Mouse (Mus musculus): ENCODE data around the gene AI413582. TPM values are rescaled to one million over a fixed set of nuclear protein-coding genes. Genes with fewer than 3 reads are reported as not detected.
A peak's percentile ranks its signal among the peaks of the same experiment; 100 is the strongest.

The AI413582 gene
- total RNA-seq, 2 experiments from 2014 or later, result 3.0 to 3.3 TPM

DNA sequence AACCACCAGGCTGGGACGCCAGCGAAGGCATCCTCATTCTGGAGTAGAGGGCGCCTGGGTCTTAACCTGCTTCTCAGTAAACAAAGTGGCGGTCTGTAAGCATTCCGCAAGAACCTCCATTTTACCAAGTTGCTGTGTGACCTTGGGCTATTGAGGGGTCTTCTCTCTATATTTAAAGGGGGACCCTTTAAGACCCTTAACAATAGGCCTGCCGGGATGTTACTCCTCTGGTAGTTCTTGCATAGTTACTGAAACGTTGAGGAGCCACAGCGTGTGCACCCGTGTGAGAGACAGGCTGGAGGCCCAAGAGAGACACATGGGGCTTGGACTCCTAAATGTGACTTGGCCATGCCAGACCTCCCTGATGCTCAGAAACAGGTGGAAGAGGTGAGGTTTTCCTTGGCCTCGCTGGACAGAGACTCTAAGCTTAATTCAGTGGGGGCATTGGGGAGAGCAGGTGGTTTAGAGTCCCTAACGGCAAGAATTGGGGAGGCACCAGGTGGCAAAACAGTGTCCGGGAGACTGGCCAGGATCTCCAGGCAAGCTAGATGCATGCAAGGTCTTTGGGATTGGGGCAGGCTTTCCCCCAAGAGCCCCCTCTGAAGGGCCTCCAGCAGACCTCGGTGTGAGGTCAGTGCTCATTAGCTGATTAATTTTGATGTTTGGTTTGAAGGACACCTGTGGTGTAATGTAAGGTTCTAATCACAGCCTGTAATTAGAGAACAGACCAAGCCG is 7.5 kb downstream of the AI413582 start:
- Histone ChIP-seq H3K4me3 (peak overlapping the region; percentile 82), H3K27ac (peak overlapping the region; percentile 85)
- intact Hi-C loops (cut with DNase I), result no loop called here
- DNase-seq, result peak; percentile 19
- TF ChIP-seq CTCF (IDR thresholded peaks at IDR 0.05), result no peak

DNA sequence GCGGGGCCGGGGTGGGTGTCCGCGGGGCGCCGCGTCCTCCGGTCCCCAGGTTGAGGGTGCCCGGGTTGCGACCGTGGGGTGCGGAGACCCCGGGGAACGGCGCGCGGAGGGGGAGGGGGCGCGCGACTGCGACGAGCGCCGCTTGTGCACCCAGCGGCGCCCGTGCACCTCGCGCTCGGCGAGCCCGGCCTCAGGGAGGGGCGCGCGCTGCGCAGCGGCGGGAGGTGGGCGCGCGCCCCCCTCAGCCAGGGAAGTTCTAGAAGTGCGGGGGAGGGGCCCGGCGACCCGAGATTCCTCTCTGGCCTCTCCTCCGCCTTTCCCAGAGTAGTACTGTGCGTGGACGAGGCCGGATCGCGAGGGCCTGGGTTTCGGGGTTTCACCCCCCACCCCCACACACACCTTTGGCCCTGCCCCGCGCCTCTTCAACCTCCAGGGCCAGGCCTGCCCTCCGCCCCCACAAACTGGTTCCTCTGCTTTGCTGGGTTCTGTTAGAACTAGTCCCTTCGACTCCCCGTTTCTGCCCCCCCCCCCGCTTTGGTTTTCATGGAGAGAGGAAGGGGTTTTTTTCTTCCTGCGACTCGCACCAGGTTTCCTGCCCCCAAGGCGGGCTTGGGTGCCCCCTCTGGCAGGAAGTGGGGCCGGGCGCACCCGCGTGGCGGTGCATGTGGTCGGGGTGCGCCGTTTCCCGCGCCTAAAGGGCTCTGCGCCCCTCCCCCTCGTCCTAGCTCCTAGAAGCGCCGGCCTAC is 8.2 kb downstream of the AI413582 start:
- intact Hi-C loops (cut with DNase I), result no loop called here
- peak; percentile 29; the same call in 1 of the 2 replicates for TF ChIP-seq CTCF (IDR thresholded peaks at IDR 0.05)
- peak; percentile 56 for DNase-seq
- Histone ChIP-seq H3K4me3 (peak overlapping the region; percentile 82), H3K27ac (peak overlapping the region; percentile 85)

DNA sequence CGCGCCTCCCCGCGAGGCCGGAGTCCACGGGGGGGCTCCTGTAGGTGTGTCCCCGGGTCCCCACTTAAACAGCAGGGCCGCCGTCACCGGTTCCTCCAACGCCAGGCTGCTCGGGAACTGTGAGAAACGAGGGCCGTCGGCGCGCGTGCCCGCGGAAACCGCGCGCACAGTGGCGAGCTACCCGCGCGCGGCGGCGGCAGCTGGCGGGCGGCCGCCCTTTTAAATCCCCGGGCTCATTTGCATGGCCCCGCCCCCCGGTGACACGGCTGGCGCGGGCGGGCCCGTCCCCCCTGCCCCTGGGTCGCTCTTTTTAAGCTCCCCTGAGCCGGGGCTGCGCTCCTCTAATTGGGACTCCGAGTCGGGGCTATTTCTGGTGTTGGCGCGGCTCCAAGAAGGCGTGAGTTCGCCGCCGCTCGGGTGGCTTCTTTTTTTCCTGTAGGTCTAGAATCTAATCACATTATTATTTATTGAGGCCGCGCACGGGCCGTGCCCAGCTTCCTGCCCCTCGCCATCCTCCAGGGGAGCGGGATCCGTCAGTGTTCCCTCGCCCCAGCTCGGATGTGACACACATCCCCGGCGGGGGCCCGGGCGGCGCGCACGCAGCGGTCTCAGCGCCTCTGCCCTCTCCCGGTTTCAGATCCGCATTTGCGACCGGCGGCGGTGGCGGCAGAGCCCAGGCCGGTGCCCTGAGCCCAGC is 9.1 kb downstream of the AI413582 start, which contains the start of gene Hmga1:
Gene Hmga1 (plus strand): TSS at position 183 of the 697 bp plus-strand sequence.
- H3K27ac ChIP-seq, result peak within 1 kb of the TSS; percentile 85
- peak; percentile 92 for DNase-seq
- H3K4me3 ChIP-seq, result peak within 1 kb of the TSS; percentile 82
- no peak for TF ChIP-seq CTCF (IDR thresholded peaks at IDR 0.05)
- intact Hi-C loops (cut with DNase I), result no loop called here

DNA sequence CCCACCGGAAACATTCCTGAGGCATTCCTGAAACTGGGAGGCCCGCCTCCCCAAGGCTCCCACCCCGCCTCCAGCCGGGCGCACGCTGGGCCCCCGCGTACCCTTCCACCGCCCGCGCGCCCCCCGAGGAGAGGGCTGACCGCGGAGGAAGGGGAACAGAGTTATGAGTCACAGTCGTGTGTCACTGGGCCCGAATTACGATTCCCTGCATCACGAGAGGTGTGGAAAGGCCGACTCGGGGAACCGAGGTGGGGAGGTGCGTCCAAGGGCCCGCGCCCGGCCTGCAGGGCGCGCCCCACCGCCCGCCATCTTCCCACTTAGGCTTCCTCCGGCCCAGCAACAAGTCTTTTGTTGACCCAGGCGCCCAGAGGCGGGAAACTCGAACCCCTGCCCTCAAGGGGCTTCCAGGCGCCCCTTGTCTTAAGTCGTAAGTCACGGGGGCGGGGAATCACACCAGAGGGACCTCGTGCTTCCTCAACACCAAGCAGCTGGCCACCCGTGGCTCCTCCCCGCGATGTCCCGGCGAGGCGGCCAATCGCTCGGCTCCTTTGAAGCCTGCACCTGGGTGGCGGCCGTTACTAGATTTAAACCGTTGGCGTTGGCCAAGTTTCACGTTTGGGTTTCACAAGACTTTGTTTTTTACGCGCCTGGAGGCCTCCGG is 9.9 kb downstream of the AI413582 start:
- peak; percentile 73 for DNase-seq
- TF ChIP-seq CTCF (IDR thresholded peaks at IDR 0.05), result no peak

DNA sequence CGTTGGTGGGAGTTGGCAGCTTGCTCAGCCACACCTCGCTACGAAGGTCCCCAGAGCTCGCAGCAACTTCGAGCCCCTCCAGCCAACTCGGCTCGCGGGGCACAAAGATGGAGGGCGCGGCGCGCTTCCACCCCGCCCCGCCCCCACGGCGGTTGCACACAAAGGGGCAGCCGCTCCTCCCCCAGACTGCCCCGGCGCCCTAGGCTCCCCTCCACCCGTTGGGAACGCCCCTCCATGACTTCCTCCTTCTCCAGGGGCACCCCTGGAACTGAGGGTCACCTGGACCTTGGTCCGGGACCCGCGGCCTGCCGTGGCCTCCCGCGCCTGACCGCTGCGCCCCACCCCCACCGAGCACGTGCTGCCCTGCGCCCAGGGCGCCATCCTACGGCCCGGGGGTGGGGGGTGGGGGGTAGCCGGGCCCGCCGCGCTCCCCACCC is 10.5 kb downstream of the AI413582 start:
- DNase-seq, result no peak

More for the DNA sequence above, 9.9 kb downstream of the AI413582 start:
- intact Hi-C loops (cut with DNase I), result no loop called here
- Histone ChIP-seq H3K4me3 (peak overlapping the region; percentile 82), H3K27ac (peak overlapping the region; percentile 85)

DNA sequence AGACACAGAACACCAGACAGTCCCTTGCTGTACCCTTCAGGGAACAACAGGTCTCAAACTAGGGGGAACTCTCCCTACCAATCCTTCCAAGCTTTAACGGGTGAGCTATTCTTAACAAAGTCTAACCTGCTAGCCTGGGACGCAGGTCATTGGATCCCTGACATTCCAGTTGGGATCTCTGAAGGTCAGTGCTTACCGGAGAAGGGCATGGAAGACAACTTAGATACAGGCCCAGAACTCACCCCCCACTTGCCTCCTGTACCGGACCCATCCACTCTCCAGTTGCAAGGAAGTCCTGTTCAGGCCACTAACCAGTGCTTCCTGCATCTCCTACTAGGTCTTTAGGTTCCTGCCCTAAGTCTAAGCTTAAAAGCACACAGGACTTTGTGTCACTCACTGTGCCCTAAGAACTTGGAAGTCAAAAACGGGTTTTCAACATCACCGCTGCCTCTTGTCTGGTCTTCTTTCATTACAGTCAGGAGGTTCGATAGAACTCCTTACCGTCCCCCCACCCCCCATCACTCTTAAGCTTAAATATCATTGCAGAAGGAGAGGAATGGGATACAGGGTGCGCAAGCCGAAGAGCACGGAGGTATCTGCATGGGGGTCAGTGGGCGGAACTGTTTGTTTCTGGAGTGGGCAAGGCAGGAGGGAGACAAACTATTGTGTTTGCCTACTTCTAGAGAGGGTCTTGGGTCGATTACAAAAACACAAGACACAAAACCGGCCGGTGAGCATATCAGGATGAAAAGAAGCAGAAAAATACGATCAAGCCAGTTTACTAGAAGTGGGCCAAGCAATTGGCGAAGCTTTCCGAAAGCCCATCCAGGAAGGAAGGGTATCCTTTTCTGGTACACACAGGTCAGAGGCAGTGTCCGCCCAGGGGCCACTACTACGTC is 11.2 kb downstream of the AI413582 start:
- peak; percentile 11 for DNase-seq
- Histone ChIP-seq H3K27ac (peak overlapping the region; percentile 85), H3K4me3 (no peak overlapping the region)
- intact Hi-C loops (cut with DNase I), result no loop called here
- TF ChIP-seq CTCF (IDR thresholded peaks at IDR 0.05), result no peak

More for the DNA sequence above, 10.5 kb downstream of the AI413582 start:
- TF ChIP-seq CTCF (IDR thresholded peaks at IDR 0.05), result no peak
- H3K27ac ChIP-seq, result peak overlapping the region; percentile 85; the same call in 1 of the 2 replicates
- intact Hi-C loops (cut with DNase I), result no loop called here
- H3K4me3 ChIP-seq, result peak overlapping the region; percentile 82

DNA sequence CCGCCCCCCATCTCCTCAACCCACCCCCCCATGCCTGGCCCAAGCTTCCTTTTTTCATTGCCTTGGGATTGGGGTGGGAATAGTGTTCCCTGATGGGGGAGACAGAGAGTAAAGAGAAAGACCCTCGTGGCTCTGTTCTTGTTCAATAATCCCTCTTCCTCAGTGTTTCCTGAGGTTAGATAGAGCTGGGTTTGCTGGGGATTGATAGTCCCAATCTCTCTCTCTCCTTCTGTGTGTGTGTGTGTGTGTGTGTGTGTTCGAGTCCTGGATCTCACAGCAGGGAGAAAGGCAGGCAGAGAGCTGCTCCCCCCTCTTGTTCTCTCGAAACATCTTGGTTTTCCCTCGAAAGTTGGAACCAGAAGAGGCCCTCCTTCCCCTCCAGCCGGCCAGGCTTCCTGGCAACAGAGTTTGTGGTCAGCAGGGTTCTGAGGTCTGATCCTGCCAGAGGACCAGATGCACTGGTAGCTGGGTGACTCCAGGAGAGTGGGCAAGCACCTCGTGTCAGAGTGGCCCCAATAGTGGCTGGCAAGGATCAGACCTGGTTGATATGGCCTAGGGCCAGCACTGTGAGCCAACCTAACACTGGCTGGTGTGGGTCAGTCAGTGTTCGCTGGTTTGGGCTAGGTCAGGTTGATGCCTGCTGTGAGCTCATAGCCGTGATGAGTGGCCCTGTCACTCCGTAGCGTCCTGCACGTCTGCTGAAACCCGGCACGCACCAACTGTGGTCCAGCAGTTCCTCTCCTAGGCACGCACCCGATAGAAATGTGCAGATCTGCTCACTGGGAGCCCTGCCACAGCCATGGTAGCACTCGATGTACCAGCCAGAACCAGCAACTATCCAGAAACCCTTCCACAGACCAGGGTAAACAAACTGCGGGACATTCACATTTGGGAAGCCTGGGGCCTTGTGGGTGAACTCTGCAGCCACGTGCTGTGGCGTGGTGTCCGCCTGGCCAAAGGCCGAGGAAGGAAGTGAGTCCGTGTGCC is 13.0 kb downstream of the AI413582 start:
- DNase-seq, result peak; percentile 77
- intact Hi-C loops (cut with DNase I), result no loop called here
- Histone ChIP-seq H3K27ac (peak overlapping the region; percentile 66), H3K4me3 (no peak overlapping the region)
- no peak for TF ChIP-seq CTCF (IDR thresholded peaks at IDR 0.05)

DNA sequence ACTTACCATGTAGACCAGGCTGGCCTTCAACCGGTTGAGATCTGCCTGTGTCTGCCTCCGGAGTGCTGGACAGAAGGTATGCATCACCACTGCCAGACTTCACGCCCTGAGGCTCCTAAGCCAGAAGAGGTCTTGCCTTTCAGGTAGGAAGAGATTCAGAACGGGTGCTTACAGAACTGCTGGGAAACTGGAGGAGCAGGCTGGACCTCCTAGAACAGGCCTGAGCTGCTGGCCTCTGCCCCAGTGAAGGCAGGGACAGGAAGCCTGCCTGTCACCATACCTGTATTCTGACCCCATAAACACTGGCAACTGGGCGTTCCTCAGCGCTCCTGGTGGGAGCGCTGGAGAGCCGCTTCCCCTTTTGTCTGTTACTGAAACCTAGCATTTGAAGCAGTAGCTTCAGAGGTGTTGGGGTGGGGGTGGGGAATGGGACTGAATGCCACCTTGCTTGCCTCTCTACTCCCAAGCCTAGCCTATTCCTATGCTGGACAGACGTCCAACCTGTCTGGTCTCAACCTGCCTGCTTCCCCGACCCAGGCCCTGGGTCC is 14.1 kb downstream of the AI413582 start:
- no peak for TF ChIP-seq CTCF (IDR thresholded peaks at IDR 0.05)
- no peak overlapping the region for H3K4me3 ChIP-seq
- DNase-seq, result no peak
- H3K27ac ChIP-seq, result no peak overlapping the region
- intact Hi-C loops (cut with DNase I), result no loop called here

DNA sequence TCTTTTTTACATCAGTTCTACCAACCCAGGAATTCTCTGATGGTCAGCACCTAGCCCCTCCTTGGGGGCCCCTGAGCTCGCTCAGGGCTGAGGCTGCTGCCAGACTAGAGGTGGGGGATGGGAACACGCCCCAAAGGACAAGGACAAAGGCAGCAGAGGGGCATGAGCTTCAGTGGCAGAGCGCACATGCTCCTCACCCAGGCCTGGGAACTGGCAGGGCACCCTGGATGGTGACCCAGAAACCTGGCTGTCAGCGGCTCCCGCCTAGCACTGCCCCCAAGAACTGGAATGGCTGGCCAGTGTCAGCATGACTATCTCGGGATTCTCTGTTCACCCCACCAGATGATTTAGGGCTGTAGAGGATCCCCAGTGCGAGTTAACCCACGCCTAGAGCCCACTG is 16.3 kb downstream of the AI413582 start:
- TF ChIP-seq CTCF (IDR thresholded peaks at IDR 0.05), result no peak
- intact Hi-C loops (cut with DNase I), result no loop called here
- no peak for DNase-seq
- Histone ChIP-seq H3K27ac (no peak overlapping the region), H3K4me3 (no peak overlapping the region)

DNA sequence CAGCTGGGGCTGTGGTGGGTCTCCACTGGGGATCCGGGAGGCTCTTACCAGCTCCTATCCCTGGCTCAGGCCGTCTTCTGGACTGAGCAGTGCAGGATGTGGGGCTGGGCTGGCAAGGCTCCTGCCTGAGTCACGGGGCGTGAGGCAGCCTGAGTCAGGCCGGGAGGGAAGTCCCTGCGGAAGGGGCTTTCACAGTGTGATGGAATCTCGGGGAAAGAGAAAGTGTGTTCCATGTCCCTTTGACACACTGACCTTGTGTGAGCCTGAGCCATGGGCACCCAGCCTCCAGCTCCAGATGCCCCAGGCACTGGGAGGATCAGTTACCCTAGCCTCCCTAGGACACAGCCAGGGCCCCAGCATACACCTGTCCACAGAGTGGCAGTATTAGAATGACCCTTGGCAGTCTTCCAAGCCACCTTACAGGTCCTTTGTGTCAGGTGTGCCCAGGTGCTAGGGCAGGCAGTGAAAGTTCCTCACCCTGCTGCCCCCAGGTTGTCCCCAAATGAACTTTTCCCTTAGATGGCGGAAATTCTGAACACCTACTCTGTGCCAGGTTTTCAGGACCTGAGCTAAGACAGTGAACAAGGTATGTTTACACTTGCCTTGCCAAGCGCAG is 18.2 kb downstream of the AI413582 start:
- DNase-seq, result peak; percentile 78
- intact Hi-C loops (cut with DNase I), result no loop called here
- TF ChIP-seq CTCF (IDR thresholded peaks at IDR 0.05), result no peak
- Histone ChIP-seq H3K4me3 (no peak overlapping the region), H3K27ac (no peak overlapping the region)

Data from gastrocnemius, adult 2 months (tissue).